Mouse (Mus musculus): ENCODE results near the gene Pa2g4. TPM values are rescaled to one million over a fixed set of nuclear protein-coding genes. Genes with fewer than 3 reads are reported as not detected.

Pa2g4 gene
- polyA plus RNA-seq, 1 experiment from 2014 or later, result 189 TPM

- no peak for ATAC-seq (ENCODE audit: insufficient number of reproducible peaks, insufficient read depth, low FRiP score, low TSS enrichment)
- peaks cover 27% of the 10 kb centered on the region for H3K36me3 ChIP-seq
- no peak overlapping the region for H3K4me3 ChIP-seq
- no peak overlapping the region for H3K27ac ChIP-seq
- WGBS, result 83% methylated on average over 12 of the region's 12 CpGs
- no peaks in the 10 kb centered on the region for H3K9me3 ChIP-seq
- H3K4me1 ChIP-seq, result 0 out of 2 replicates have a peak, but pooled peaks cover 3% of the 10 kb centered on the region
- H3K4me2 ChIP-seq (replicated peaks), result no peak overlapping the region
- H3K9ac ChIP-seq, result no peak overlapping the region
- H3K27me3 ChIP-seq, result peaks cover 20% of the 10 kb centered on the region
These were observed 54.0 kb downstream of the Pa2g4 start for GRCm38 (mm10) chr10:128511761-128512160.

GRCm38 (mm10) chr10:128511189-128511588, 54.6 kb downstream of the Pa2g4 start:
- H3K4me2 ChIP-seq (replicated peaks), result no peak overlapping the region

GRCm38 (mm10) chr10:128510301-128510700, 55.5 kb downstream of the Pa2g4 start:
- H3K4me1 ChIP-seq, result no peaks in the 10 kb centered on the region
- 87% methylated on average over 11 of the region's 11 CpGs for WGBS
- no peak overlapping the region for H3K4me2 ChIP-seq (replicated peaks)
- peaks cover 5% of the 10 kb centered on the region for H3K27me3 ChIP-seq
- no peak overlapping the region for H3K4me3 ChIP-seq
- H3K27ac ChIP-seq, result no peak overlapping the region
- H3K9ac ChIP-seq, result no peak overlapping the region
- peaks cover 17% of the 10 kb centered on the region for H3K36me3 ChIP-seq
- H3K9me3 ChIP-seq, result no peaks in the 10 kb centered on the region
- ATAC-seq (ENCODE audit: insufficient number of reproducible peaks, insufficient read depth, low FRiP score, low TSS enrichment), result no peak

More at GRCm38 (mm10) chr10:128511189-128511588, 54.6 kb downstream of the Pa2g4 start:
- H3K27me3 ChIP-seq, result peaks cover 14% of the 10 kb centered on the region
- no peaks in the 10 kb centered on the region for H3K9me3 ChIP-seq
- 88% methylated on average over 9 of the region's 9 CpGs for WGBS
- H3K4me1 ChIP-seq, result 0 out of 2 replicates have a peak, but pooled peaks cover 3% of the 10 kb centered on the region
- ATAC-seq (ENCODE audit: insufficient number of reproducible peaks, insufficient read depth, low FRiP score, low TSS enrichment), result no peak
- no peak overlapping the region for H3K9ac ChIP-seq
- H3K36me3 ChIP-seq, result peaks cover 23% of the 10 kb centered on the region
- H3K4me3 ChIP-seq, result no peak overlapping the region
- no peak overlapping the region for H3K27ac ChIP-seq

- Histone ChIP-seq H3K9me3 (no peaks in the 10 kb centered on the region), H3K27ac (no peak overlapping the region), H3K4me1 (no peaks in the 10 kb centered on the region), H3K9ac (no peak overlapping the region), H3K4me3 (no peak overlapping the region), H3K36me3 (peaks cover 13% of the 10 kb centered on the region), H3K4me2 (replicated peaks) (no peak overlapping the region), H3K27me3 (peaks cover under 1% of the 10 kb centered on the region; the same call in 1 of the 2 replicates)
- no peak for ATAC-seq (ENCODE audit: insufficient number of reproducible peaks, insufficient read depth, low FRiP score, low TSS enrichment)
- WGBS, result 85% methylated on average over 4 of the region's 4 CpGs
These were observed 56.0 kb downstream of the Pa2g4 start for GRCm38 (mm10) chr10:128509831-128510230.

GRCm38 (mm10) chr10:128509203-128509602, 56.6 kb downstream of the Pa2g4 start:
- 83% methylated on average over 9 of the region's 9 CpGs for WGBS
- Histone ChIP-seq H3K4me3 (no peak overlapping the region), H3K36me3 (peaks cover 13% of the 10 kb centered on the region), H3K4me2 (replicated peaks) (no peak overlapping the region), H3K9ac (no peak overlapping the region), H3K4me1 (no peaks in the 10 kb centered on the region), H3K27me3 (no peaks in the 10 kb centered on the region), H3K27ac (no peak overlapping the region), H3K9me3 (no peaks in the 10 kb centered on the region)
- ATAC-seq (ENCODE audit: insufficient number of reproducible peaks, insufficient read depth, low FRiP score, low TSS enrichment), result no peak

DNA sequence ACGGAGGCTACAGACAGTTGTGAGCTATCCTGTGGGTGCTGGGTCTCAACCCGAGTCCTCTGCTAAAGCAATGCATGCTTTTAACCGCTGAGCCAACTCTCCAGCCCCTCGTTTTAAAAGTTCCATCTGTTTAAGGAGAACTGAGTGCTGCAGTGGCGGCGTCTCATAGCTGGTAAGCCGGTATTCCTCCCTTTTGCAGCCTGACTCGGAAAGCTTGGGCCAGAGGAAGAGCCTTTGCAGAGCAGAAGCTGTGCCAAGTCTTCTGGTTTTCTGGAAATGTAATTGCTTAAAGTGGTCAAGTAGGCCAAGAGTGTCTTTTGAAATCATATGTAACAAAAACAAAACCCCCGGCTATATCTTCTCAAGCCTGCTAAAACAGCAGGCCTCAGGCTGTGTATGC, 57.5 kb downstream of the Pa2g4 start:
- Histone ChIP-seq H3K9me3 (no peaks in the 10 kb centered on the region), H3K9ac (no peak overlapping the region), H3K4me2 (replicated peaks) (no peak overlapping the region), H3K36me3 (peaks cover 13% of the 10 kb centered on the region), H3K27ac (no peak overlapping the region), H3K4me3 (no peak overlapping the region), H3K4me1 (no peaks in the 10 kb centered on the region), H3K27me3 (no peaks in the 10 kb centered on the region)
- ATAC-seq (ENCODE audit: insufficient number of reproducible peaks, insufficient read depth, low FRiP score, low TSS enrichment), result no peak
- WGBS, result 79% methylated on average over 9 of the region's 9 CpGs

Small RNA genes lying within 50 kb of the gene (microRNA-seq; reads per million reads assigned to microRNA genes)
- gene Gm47275, result not detected
- not detected for gene Mir6916
- 0.73 reads per million for gene Mir6917

Other genes starting within 250 kb of the Pa2g4 start
- 306 and 319 TPM in 2 replicates for gene Cnpy2, start 243.5 kb downstream of the Pa2g4 start, polyA plus RNA-seq (2016; fragmentation: Nextera tagmentation; extraction: Ambion mirVana)
- 191 TPM in 2 replicates for gene Cs, start 228.3 kb downstream of the Pa2g4 start, polyA plus RNA-seq (2016; fragmentation: Nextera tagmentation; extraction: Ambion mirVana)
- gene Coq10a, start 197.0 kb downstream of the Pa2g4 start, polyA plus RNA-seq (2016; fragmentation: Nextera tagmentation; extraction: Ambion mirVana), result 15.0 and 17.9 TPM in 2 replicates
- gene Ankrd52, start 188.9 kb downstream of the Pa2g4 start, polyA plus RNA-seq (2016; fragmentation: Nextera tagmentation; extraction: Ambion mirVana), result 14.8 and 15.4 TPM in 2 replicates
- 0.33 TPM in 1 of 2 replicates, not detected in the other for gene Slc39a5, start 164.8 kb downstream of the Pa2g4 start, polyA plus RNA-seq (2016; fragmentation: Nextera tagmentation; extraction: Ambion mirVana)
- 67.6 and 70.1 TPM in 2 replicates for gene Nabp2, start 154.5 kb downstream of the Pa2g4 start, polyA plus RNA-seq (2016; fragmentation: Nextera tagmentation; extraction: Ambion mirVana)
- gene Rnf41, start 154.3 kb downstream of the Pa2g4 start, polyA plus RNA-seq (2016; fragmentation: Nextera tagmentation; extraction: Ambion mirVana), result 44.5 and 50.5 TPM in 2 replicates
- gene Smarcc2, start 106.7 kb downstream of the Pa2g4 start, polyA plus RNA-seq (2016; fragmentation: Nextera tagmentation; extraction: Ambion mirVana), result 121 and 125 TPM in 2 replicates
- gene Myl6, start 71.8 kb downstream of the Pa2g4 start, polyA plus RNA-seq (2016; fragmentation: Nextera tagmentation; extraction: Ambion mirVana), result 877 and 907 TPM in 2 replicates
- 3.2 and 3.9 TPM in 2 replicates for gene Myl6b, start 67.3 kb downstream of the Pa2g4 start, polyA plus RNA-seq (2016; fragmentation: Nextera tagmentation; extraction: Ambion mirVana)
- gene Esyt1, start 40.1 kb downstream of the Pa2g4 start, polyA plus RNA-seq (2016; fragmentation: Nextera tagmentation; extraction: Ambion mirVana), result 29.2 and 30.7 TPM in 2 replicates
- gene Zc3h10, start 18.2 kb downstream of the Pa2g4 start, polyA plus RNA-seq (2016; fragmentation: Nextera tagmentation; extraction: Ambion mirVana), result 18.8 and 19.4 TPM in 2 replicates
- gene Rpl41, start 16.7 kb downstream of the Pa2g4 start, polyA plus RNA-seq (2016; fragmentation: Nextera tagmentation; extraction: Ambion mirVana), result 3,271 and 3,412 TPM in 2 replicates
- gene Erbb3, start 23.7 kb upstream of the Pa2g4 start, polyA plus RNA-seq (2016; fragmentation: Nextera tagmentation; extraction: Ambion mirVana), result 20.9 TPM in 2 replicates
- 668 and 696 TPM in 2 replicates for gene Rps26, start 60.8 kb upstream of the Pa2g4 start, polyA plus RNA-seq (2016; fragmentation: Nextera tagmentation; extraction: Ambion mirVana)
- gene Ikzf4, start 80.0 kb upstream of the Pa2g4 start, polyA plus RNA-seq (2016; fragmentation: Nextera tagmentation; extraction: Ambion mirVana), result 5.5 and 6.6 TPM in 2 replicates
- gene Suox, start 108.1 kb upstream of the Pa2g4 start, polyA plus RNA-seq (2016; fragmentation: Nextera tagmentation; extraction: Ambion mirVana), result 18.5 and 19.5 TPM in 2 replicates
- gene Rab5b, start 130.3 kb upstream of the Pa2g4 start, polyA plus RNA-seq (2016; fragmentation: Nextera tagmentation; extraction: Ambion mirVana), result 80.0 and 85.6 TPM in 2 replicates
- 26.3 and 48.0 TPM in 2 replicates for gene Pmel, start 138.2 kb upstream of the Pa2g4 start, polyA plus RNA-seq (2016; fragmentation: Nextera tagmentation; extraction: Ambion mirVana)
- 134 and 143 TPM in 2 replicates for gene Cdk2, start 139.0 kb upstream of the Pa2g4 start, polyA plus RNA-seq (2016; fragmentation: Nextera tagmentation; extraction: Ambion mirVana)
- 9.3 and 10.4 TPM in 2 replicates for gene Dgka, start 178.9 kb upstream of the Pa2g4 start, polyA plus RNA-seq (2016; fragmentation: Nextera tagmentation; extraction: Ambion mirVana)
- gene Pym1, start 181.9 kb upstream of the Pa2g4 start, polyA plus RNA-seq (2016; fragmentation: Nextera tagmentation; extraction: Ambion mirVana), result 48.9 and 53.1 TPM in 2 replicates
- 0.42 and 0.93 TPM in 2 replicates for gene Mmp19, start 224.9 kb upstream of the Pa2g4 start, polyA plus RNA-seq (2016; fragmentation: Nextera tagmentation; extraction: Ambion mirVana)
- 55.6 and 60.5 TPM in 2 replicates for gene Dnajc14, start 238.1 kb upstream of the Pa2g4 start, polyA plus RNA-seq (2016; fragmentation: Nextera tagmentation; extraction: Ambion mirVana)
- 24.8 and 25.7 TPM in 2 replicates for gene Tmem198b, start 238.4 kb upstream of the Pa2g4 start, polyA plus RNA-seq (2016; fragmentation: Nextera tagmentation; extraction: Ambion mirVana)

Measured in embryonic facial prominence, embryonic 12.5 days (tissue).